Mouse (Mus musculus) testis, adult 2 months (tissue): ENCODE data around the gene Adam15.

ENCODE experiments used
- CTCF ChIP-seq: fragments of 200-500 bp; IDR thresholded peaks from 2 replicates; pipeline ENCODE4 v1.5.1; 2012; ENCODE audit warnings: low read depth, mild to moderate bottlenecking, inconsistent platforms, low read length, moderate library complexity; ENCODE audit not compliant: control insufficient read depth, insufficient read depth, insufficient replicate concordance
- POLR2A ChIP-seq: fragments of 200-500 bp; IDR thresholded peaks from 2 replicates; pipeline ENCODE4 v1.6.1; 2012; ENCODE audit warnings: low read depth, mild to moderate bottlenecking, inconsistent platforms, low read length, moderate library complexity; ENCODE audit not compliant: control insufficient read depth

GRCm38 (mm10) chr3:89299499-89299898 is 50.3 kb downstream of the Adam15 start:
- TF ChIP-seq CTCF (no peak), POLR2A (no peak)
